Mouse (Mus musculus): ENCODE results near the gene Ggact. TPM values are rescaled to one million over a fixed set of nuclear protein-coding genes. Genes with fewer than 3 reads are reported as not detected.
A peak's percentile ranks its signal among the peaks of the same experiment; 100 is the strongest.

Gene Ggact
- polyA plus RNA-seq, 1 experiment from 2014 or later, result 11.5 TPM

GRCm38 (mm10) chr14:122825464-122825863, 88.1 kb downstream of the Ggact start:
- Histone ChIP-seq H3K9me3 (replicated peaks) (0 out of 2 replicates have a peak, but pooled peaks cover 2% of the 10 kb centered on the region), H3K4me3 (no peak overlapping the region), H3K27me3 (replicated peaks) (no peaks in the 10 kb centered on the region), H3K36me3 (no peaks in the 10 kb centered on the region), H3K27ac (ENCODE audit: poor library complexity, severe bottlenecking) (no peak overlapping the region), H3K9ac (no peak overlapping the region), H3K4me2 (no peak overlapping the region), H3K4me1 (replicated peaks) (no peaks in the 10 kb centered on the region)
- 84% methylated on average over 2 of the region's 2 CpGs for WGBS
- ATAC-seq (ENCODE audit: insufficient number of reproducible peaks, low FRiP score), result peak; percentile 42; the same call in 1 of the 2 replicates

DNA sequence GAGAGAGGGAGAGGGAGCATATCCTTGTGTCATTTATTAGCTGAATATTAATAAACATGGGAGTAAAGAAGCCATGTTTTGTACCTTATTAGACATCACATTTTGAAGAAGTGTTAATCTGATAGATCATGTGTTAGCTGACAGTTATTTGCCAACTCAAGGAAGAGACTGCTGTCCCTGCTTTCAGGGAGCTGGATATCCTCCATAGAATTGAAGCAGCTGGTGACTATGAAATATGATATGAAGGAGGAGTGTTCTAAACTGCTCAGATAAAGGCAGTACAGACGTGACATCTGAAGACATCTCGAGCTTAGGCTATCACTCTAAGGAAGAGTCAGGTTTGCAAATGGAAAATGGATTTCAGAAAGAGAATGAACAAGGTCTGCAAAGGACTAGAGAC, 89.8 kb downstream of the Ggact start:
- no peaks in the 10 kb centered on the region for H3K4me1 ChIP-seq (replicated peaks)
- H3K9ac ChIP-seq, result no peak overlapping the region
- no peak for ATAC-seq (ENCODE audit: insufficient number of reproducible peaks, low FRiP score)
- no peak overlapping the region for H3K4me2 ChIP-seq
- no peak overlapping the region for H3K27ac ChIP-seq (ENCODE audit: poor library complexity, severe bottlenecking)
- H3K9me3 ChIP-seq (replicated peaks), result 0 out of 2 replicates have a peak, but pooled peaks cover 2% of the 10 kb centered on the region
- H3K4me3 ChIP-seq, result no peak overlapping the region
- no peaks in the 10 kb centered on the region for H3K27me3 ChIP-seq (replicated peaks)
- no peaks in the 10 kb centered on the region for H3K36me3 ChIP-seq
- 53% methylated on average over 2 of the region's 2 CpGs for WGBS

- H3K27me3 ChIP-seq (replicated peaks), result no peaks in the 10 kb centered on the region
- no peak overlapping the region for H3K9ac ChIP-seq
- 90% methylated on average over 3 of the region's 3 CpGs for WGBS
- no peaks in the 10 kb centered on the region for H3K4me1 ChIP-seq (replicated peaks)
- H3K36me3 ChIP-seq, result no peaks in the 10 kb centered on the region
- H3K4me3 ChIP-seq, result no peak overlapping the region
- no peak overlapping the region for H3K4me2 ChIP-seq
- no peak overlapping the region for H3K27ac ChIP-seq (ENCODE audit: poor library complexity, severe bottlenecking)
- no peaks in the 10 kb centered on the region for H3K9me3 ChIP-seq (replicated peaks)
- no peak for ATAC-seq (ENCODE audit: insufficient number of reproducible peaks, low FRiP score)
These were observed 92.6 kb downstream of the Ggact start for GRCm38 (mm10) chr14:122821002-122821401.

- Histone ChIP-seq H3K27ac (ENCODE audit: poor library complexity, severe bottlenecking) (no peak overlapping the region), H3K27me3 (replicated peaks) (no peaks in the 10 kb centered on the region), H3K4me1 (replicated peaks) (peaks cover 19% of the 10 kb centered on the region), H3K9ac (no peak overlapping the region), H3K9me3 (replicated peaks) (no peaks in the 10 kb centered on the region), H3K36me3 (no peaks in the 10 kb centered on the region), H3K4me3 (no peak overlapping the region), H3K4me2 (no peak overlapping the region)
- 85% methylated on average over 4 of the region's 4 CpGs for WGBS
- no peak for ATAC-seq (ENCODE audit: insufficient number of reproducible peaks, low FRiP score)
These were observed 113.3 kb downstream of the Ggact start for GRCm38 (mm10) chr14:122800296-122800695.

DNA sequence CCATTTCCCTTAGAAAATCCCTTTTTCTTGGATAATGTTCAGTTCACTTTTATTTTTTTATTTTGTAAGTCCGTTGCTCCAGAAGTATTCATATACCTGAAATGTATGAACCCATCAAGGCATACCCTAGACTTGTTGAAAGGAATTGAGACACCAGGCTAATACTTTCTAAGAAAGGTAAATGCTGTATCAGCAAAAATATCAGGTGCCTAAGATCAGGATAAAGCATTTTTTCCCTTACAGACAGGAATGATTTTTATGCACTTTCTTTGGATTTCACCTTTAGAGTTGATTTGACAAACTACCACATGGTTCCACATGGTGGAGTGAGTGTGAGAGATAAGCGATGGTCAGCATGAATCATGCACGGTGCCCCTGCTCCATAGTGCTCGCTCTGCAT, 120.2 kb downstream of the Ggact start:
- 82% methylated on average over 4 of the region's 4 CpGs for WGBS
- ATAC-seq (ENCODE audit: insufficient number of reproducible peaks, low FRiP score), result no peak
- H3K27me3 ChIP-seq (replicated peaks), result no peaks in the 10 kb centered on the region
- no peak overlapping the region for H3K27ac ChIP-seq (ENCODE audit: poor library complexity, severe bottlenecking)
- H3K4me3 ChIP-seq, result no peak overlapping the region
- H3K4me1 ChIP-seq (replicated peaks), result no peaks in the 10 kb centered on the region
- H3K4me2 ChIP-seq, result no peak overlapping the region
- H3K9ac ChIP-seq, result no peak overlapping the region
- no peaks in the 10 kb centered on the region for H3K36me3 ChIP-seq
- no peaks in the 10 kb centered on the region for H3K9me3 ChIP-seq (replicated peaks)

DNA sequence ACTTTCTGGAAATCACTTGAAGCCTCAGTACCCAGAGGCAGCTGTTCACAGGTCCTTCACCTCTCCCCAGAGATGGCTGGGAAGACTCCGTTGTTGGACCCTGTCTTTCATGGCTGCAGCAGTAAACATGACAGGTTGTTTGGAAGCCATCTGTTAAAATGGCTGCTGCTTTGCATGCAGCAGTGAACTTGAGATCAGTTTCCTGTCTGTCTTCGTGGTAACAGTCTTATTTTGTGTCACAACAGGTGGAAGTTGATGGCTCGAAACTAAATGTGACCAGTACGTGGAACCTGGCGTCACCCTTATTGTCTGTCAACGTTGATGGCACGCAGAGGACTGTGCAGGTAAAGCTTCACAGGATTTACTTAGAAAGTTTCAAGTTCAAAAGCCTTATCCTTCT, 123.4 kb downstream of the Ggact start:
- WGBS, result 81% methylated on average over 7 of the region's 7 CpGs
- Histone ChIP-seq H3K36me3 (no peaks in the 10 kb centered on the region), H3K4me1 (replicated peaks) (0 out of 2 replicates have a peak, but pooled peaks cover 3% of the 10 kb centered on the region), H3K27ac (ENCODE audit: poor library complexity, severe bottlenecking) (no peak overlapping the region), H3K4me3 (no peak overlapping the region), H3K4me2 (no peak overlapping the region), H3K9ac (no peak overlapping the region), H3K9me3 (replicated peaks) (no peaks in the 10 kb centered on the region), H3K27me3 (replicated peaks) (no peaks in the 10 kb centered on the region)
- ATAC-seq (ENCODE audit: insufficient number of reproducible peaks, low FRiP score), result no peak

- no peak overlapping the region for H3K4me3 ChIP-seq
- H3K27ac ChIP-seq (ENCODE audit: poor library complexity, severe bottlenecking), result no peak overlapping the region
- no peak for ATAC-seq (ENCODE audit: insufficient number of reproducible peaks, low FRiP score)
- H3K9ac ChIP-seq, result no peak overlapping the region
- H3K27me3 ChIP-seq (replicated peaks), result no peaks in the 10 kb centered on the region
- WGBS, result 41% methylated on average over 2 of the region's 2 CpGs
- no peaks in the 10 kb centered on the region for H3K9me3 ChIP-seq (replicated peaks)
- no peaks in the 10 kb centered on the region for H3K36me3 ChIP-seq
- H3K4me2 ChIP-seq, result no peak overlapping the region
- H3K4me1 ChIP-seq (replicated peaks), result 0 out of 2 replicates have a peak, but pooled peaks cover 3% of the 10 kb centered on the region
These were observed 125.4 kb downstream of the Ggact start for GRCm38 (mm10) chr14:122788199-122788598.

- no peaks in the 10 kb centered on the region for H3K27me3 ChIP-seq (replicated peaks)
- no peak overlapping the region for H3K4me2 ChIP-seq
- H3K4me3 ChIP-seq, result no peak overlapping the region
- H3K4me1 ChIP-seq (replicated peaks), result 0 out of 2 replicates have a peak, but pooled peaks cover 3% of the 10 kb centered on the region
- no peaks in the 10 kb centered on the region for H3K36me3 ChIP-seq
- no peaks in the 10 kb centered on the region for H3K9me3 ChIP-seq (replicated peaks)
- 66% methylated on average over 4 of the region's 4 CpGs for WGBS
- H3K9ac ChIP-seq, result no peak overlapping the region
- no peak for ATAC-seq (ENCODE audit: insufficient number of reproducible peaks, low FRiP score)
- no peak overlapping the region for H3K27ac ChIP-seq (ENCODE audit: poor library complexity, severe bottlenecking)
These were observed 128.9 kb downstream of the Ggact start for GRCm38 (mm10) chr14:122784701-122785100.

DNA sequence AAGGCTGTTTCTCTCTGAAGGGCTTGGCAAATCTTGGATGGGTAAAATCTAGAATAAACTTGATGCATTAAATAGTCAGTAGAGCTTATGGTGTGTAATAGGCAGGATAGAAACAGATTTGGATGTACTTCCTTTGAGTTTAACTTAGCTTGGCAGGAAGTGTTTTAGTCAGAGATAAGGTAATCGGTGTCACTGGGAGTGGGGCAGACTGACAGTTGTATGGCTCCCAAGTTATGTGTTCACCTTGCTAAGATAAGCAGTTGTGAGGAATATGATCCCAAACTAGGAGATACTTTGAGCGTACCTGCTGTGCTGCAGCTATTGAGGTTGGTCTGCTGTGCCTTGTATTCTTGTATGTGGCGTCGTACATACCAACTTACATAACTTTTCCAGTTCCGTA, 147.1 kb downstream of the Ggact start:
- Histone ChIP-seq H3K4me2 (no peak overlapping the region), H3K9me3 (replicated peaks) (no peaks in the 10 kb centered on the region), H3K4me3 (no peak overlapping the region), H3K36me3 (no peaks in the 10 kb centered on the region), H3K27ac (ENCODE audit: poor library complexity, severe bottlenecking) (no peak overlapping the region), H3K27me3 (replicated peaks) (no peaks in the 10 kb centered on the region), H3K4me1 (replicated peaks) (0 out of 2 replicates have a peak, but pooled peaks cover 4% of the 10 kb centered on the region), H3K9ac (no peak overlapping the region)
- ATAC-seq (ENCODE audit: insufficient number of reproducible peaks, low FRiP score), result no peak
- 67% methylated on average over 5 of the region's 5 CpGs for WGBS

Other genes starting within 250 kb of the Ggact start
- gene Tmtc4, start 70.3 kb upstream of the Ggact start, polyA plus RNA-seq (2016; fragmentation: Nextera tagmentation; extraction: Ambion mirVana), result 22.3 and 23.2 TPM in 2 replicates

Data from heart, embryonic 12.5 days (tissue).